In the genomic region with DNA sequence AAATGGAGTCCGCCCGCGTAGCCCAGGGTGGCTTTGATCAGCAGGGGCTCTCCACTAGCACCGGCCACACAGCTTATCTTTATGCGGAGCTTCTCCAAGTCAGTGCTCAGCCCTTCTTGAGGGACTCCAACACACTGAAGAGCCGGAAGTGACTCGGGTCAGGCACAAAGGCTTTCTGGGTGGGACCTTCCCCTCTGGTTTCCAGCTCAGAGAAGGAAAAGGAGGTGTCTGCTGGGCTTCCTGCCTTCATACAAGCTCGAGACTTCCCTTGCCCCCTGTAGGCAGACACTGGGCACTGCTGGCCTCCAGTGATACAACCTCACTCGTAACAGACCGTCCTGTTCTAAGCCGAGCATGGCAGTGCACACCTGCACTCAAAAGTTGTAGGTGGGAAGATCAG, we compare ENCODE assay signal across 8 mouse cellular contexts. TPM values are rescaled to one million over a fixed set of nuclear protein-coding genes. Genes with fewer than 3 reads are reported as not detected.
A peak's percentile ranks its signal among the peaks of the same experiment; 100 is the strongest.
DNase-seq lines count a peak whose midpoint lies in the region; ATAC-seq lines count a peak whose summit lies in the region.

No protein-coding gene starts in this region.

- DNase-seq in gastrocnemius, postnatal 14 days, result peak; percentile 39
- DNase-seq in gastrocnemius, adult 18-20 months (ENCODE audit: low spot score), result no peak
- peak; percentile 61 for DNase-seq in adrenal gland, postnatal 14 days
- peak; percentile 60 to 64 for DNase-seq in heart, postnatal 36 days
- DNase-seq in lung, adult 18-20 months, result peak; percentile 80 to 86
- DNase-seq in thymus, postnatal 4 days, result peak; percentile 81
- no peak for DNase-seq in layer of hippocampus, adult 18-20 months (ENCODE audit: low spot score in 2 of 2)

- H3K27ac ChIP-seq in midbrain, embryonic 15.5 days, result no peak overlapping the region

- H3K36me3 ChIP-seq in midbrain, embryonic 15.5 days (replicated peaks), result no peaks in the 10 kb centered on the region

- peaks cover 36% of the 10 kb centered on the region for H3K4me1 ChIP-seq in midbrain, embryonic 15.5 days

- no peaks in the 10 kb centered on the region for H3K9me3 ChIP-seq in midbrain, embryonic 15.5 days

- H3K9ac ChIP-seq in midbrain, embryonic 15.5 days, result no peak overlapping the region

- no peak overlapping the region for H3K4me3 ChIP-seq in midbrain, embryonic 15.5 days

- no peaks in the 10 kb centered on the region for H3K27me3 ChIP-seq in midbrain, embryonic 15.5 days (replicated peaks)

- WGBS in midbrain, embryonic 15.5 days, result 88% methylated on average over 11 of the region's 11 CpGs

- H3K4me2 ChIP-seq in midbrain, embryonic 15.5 days, result no peak overlapping the region

- intact Hi-C loops in gastrocnemius, postnatal 14 days (cut with DNase I; ENCODE audit: low total_unique reads), result loop anchor here (5.0 kb wide), 1 partner anchor 51 kb away; no protein-coding TSS in a partner anchor
- intact Hi-C loops in heart, postnatal 36 days (cut with DNase I), result no loop called here

- no peak for ATAC-seq in midbrain, embryonic 15.5 days (replicated peaks)

RNA-seq across cellular contexts. Expression of a gene that starts 6.6 kb away (rescaled TPM):
- total RNA-seq in gastrocnemius, postnatal 14 days (2021), result 10 to 100 TPM; 31.5 to 32.6 TPM
- total RNA-seq in gastrocnemius, adult 18-20 months (2021), result 10 to 100 TPM; 23.6 to 31.2 TPM
- 45.2 and 48.0 TPM in 2 replicates for total RNA-seq in adrenal gland, postnatal 14 days (2021)
- 10 to 100 TPM; 37.0 to 43.0 TPM for total RNA-seq in heart, postnatal 36 days (2021)
- polyA plus RNA-seq in midbrain, embryonic 15.5 days (2015; fragmentation: Nextera tagmentation; extraction: Ambion mirVana), result 47.9 and 54.9 TPM in 2 replicates
- 10 to 100 TPM; 55.0 to 57.9 TPM for total RNA-seq in layer of hippocampus, adult 18-20 months (2021)

RNA-seq across cellular contexts. Expression of a gene that starts 50.3 kb away (rescaled TPM):
- 1 to 10 TPM; 1.4 to 2.7 TPM for total RNA-seq in gastrocnemius, postnatal 14 days (2021)
- total RNA-seq in gastrocnemius, adult 18-20 months (2021), result 10 to 100 TPM in 1 of 2 experiments, 1 to 10 TPM in 1; 6.6 to 10.1 TPM
- 6.2 and 7.4 TPM in 2 replicates for total RNA-seq in adrenal gland, postnatal 14 days (2021)
- 10 to 100 TPM in 1 of 2 experiments, 1 to 10 TPM in 1; 9.0 to 10.5 TPM for total RNA-seq in heart, postnatal 36 days (2021)
- 0.80 and 1.0 TPM in 2 replicates for polyA plus RNA-seq in midbrain, embryonic 15.5 days (2015; fragmentation: Nextera tagmentation; extraction: Ambion mirVana)
- total RNA-seq in layer of hippocampus, adult 18-20 months (2021), result 1 to 10 TPM; 2.1 TPM

RNA-seq across cellular contexts. Expression of a gene that starts 58.6 kb away (rescaled TPM):
- total RNA-seq in gastrocnemius, postnatal 14 days (2021), result 10 to 100 TPM; 46.6 to 46.7 TPM
- total RNA-seq in gastrocnemius, adult 18-20 months (2021), result 10 to 100 TPM; 45.4 to 48.0 TPM
- 66.7 and 85.8 TPM in 2 replicates for total RNA-seq in adrenal gland, postnatal 14 days (2021)
- total RNA-seq in heart, postnatal 36 days (2021), result 10 to 100 TPM; 55.8 to 60.5 TPM
- 284 and 297 TPM in 2 replicates for polyA plus RNA-seq in midbrain, embryonic 15.5 days (2015; fragmentation: Nextera tagmentation; extraction: Ambion mirVana)
- total RNA-seq in layer of hippocampus, adult 18-20 months (2021), result 100 to 1,000 TPM in 1 of 2 experiments, 10 to 100 TPM in 1; 95.9 to 109 TPM

Comparison
In these comparisons a context has a peak if more than half of its experiments do, and no peak if none do; other contexts are left out.
1. DNase-seq: peak in gastrocnemius, postnatal 14 days (single experiment), adrenal gland, postnatal 14 days (single experiment), heart, postnatal 36 days (2 of 2), lung, adult 18-20 months (2 of 2) and thymus, postnatal 4 days (single experiment); none in gastrocnemius, adult 18-20 months (single experiment) and layer of hippocampus, adult 18-20 months (0 of 2).